Mouse (Mus musculus) bone marrow, adult 2 months (tissue): Measurements from ENCODE around the gene Fgfr2.

Experiments
- CTCF ChIP-seq: fragments of 200-500 bp; IDR thresholded peaks from 2 replicates; pipeline ENCODE4 v1.5.1; 2011; ENCODE audit warnings: low read length, control low read depth; ENCODE audit not compliant: control insufficient read depth, insufficient read depth
- POLR2A ChIP-seq: fragments of 200-500 bp; IDR thresholded peaks from 2 replicates; pipeline ENCODE4 v1.6.1; 2011; ENCODE audit warnings: low read depth, mild to moderate bottlenecking, control low read depth, low read length, borderline replicate concordance; ENCODE audit not compliant: control insufficient read depth

DNA sequence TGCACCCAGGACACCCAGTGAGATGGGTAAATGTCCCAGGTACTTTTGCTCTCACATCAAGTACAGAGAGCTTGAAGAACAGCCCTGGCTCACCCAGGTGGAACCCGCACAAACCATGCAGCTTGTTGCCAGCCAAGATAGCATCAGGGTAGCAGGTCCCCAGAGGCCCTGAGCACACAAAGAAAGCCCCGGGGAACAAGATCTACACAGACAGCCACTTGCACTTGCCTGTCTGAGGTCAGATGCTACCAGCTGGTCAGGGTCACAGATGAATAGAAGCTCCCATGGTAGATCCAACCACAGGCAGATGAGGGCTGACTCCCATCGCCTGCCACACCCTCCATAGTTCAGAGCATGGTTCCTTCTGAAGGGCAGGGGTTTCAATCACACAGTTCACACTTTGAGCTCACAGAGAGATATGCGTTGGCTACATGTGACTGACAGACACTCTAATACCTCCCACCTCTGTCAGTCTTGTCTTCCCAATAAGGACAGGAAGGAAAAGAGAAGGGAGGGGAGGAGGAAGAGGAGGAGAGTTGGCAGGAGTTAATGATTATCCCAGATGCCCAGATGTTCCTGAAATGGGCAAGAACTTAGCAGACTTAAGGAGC, 642.3 kb downstream of the Fgfr2 start:
- no peak for TF ChIP-seq POLR2A
- no peak for TF ChIP-seq CTCF
